Mouse (Mus musculus): ENCODE data around the gene Ppp6r2.
A peak's percentile ranks its signal among the peaks of the same experiment; 100 is the strongest.

Ppp6r2 gene

GRCm38 (mm10) chr15:89182328-89182741, 29.0 kb upstream of the Ppp6r2 start:
- peak; percentile 90 to 93 for DNase-seq

GRCm38 (mm10) chr15:89182842-89183241, 28.5 kb upstream of the Ppp6r2 start:
- peak; percentile 68 to 73 for DNase-seq

GRCm38 (mm10) chr15:89184141-89184936, 27.0 kb upstream of the Ppp6r2 start:
- peak; percentile 68 to 81 for DNase-seq

GRCm38 (mm10) chr15:89184937-89185227, 26.5 kb upstream of the Ppp6r2 start:
- peak in 1 of 2 experiments; percentile 79 for DNase-seq

GRCm38 (mm10) chr15:89195261-89195681, 16.1 kb upstream of the Ppp6r2 start:
- peak; percentile 60 to 61 for DNase-seq

- DNase-seq, result peak; percentile 95 to 97
Observed at GRCm38 (mm10) chr15:89195690-89196312, 15.6 kb upstream of the Ppp6r2 start.

GRCm38 (mm10) chr15:89196313-89196706, 15.0 kb upstream of the Ppp6r2 start, which contains the start of gene Dennd6b:
TSS of gene Dennd6b (minus strand) at chr15:89196496.
- peak; percentile 98 for DNase-seq

GRCm38 (mm10) chr15:89197056-89197455, 14.3 kb upstream of the Ppp6r2 start:
- peak; percentile 36 to 44 for DNase-seq

GRCm38 (mm10) chr15:89207457-89207856, 3.9 kb upstream of the Ppp6r2 start:
- DNase-seq, result no peak

- peak; percentile 95 to 98 for DNase-seq
Observed at GRCm38 (mm10) chr15:89209886-89210761, 1.2 kb upstream of the Ppp6r2 start.

- peak; percentile 57 to 58 for DNase-seq
Observed at GRCm38 (mm10) chr15:89211716-89212461, 536 bp downstream of the Ppp6r2 start.

- DNase-seq, result peak in 1 of 2 experiments; percentile 24
Observed at GRCm38 (mm10) chr15:89212495-89212894, 1.1 kb downstream of the Ppp6r2 start.

GRCm38 (mm10) chr15:89213517-89213916, 2.2 kb downstream of the Ppp6r2 start:
- no peak for DNase-seq

GRCm38 (mm10) chr15:89214953-89215352, 3.6 kb downstream of the Ppp6r2 start:
- peak in 1 of 2 experiments; percentile 22 for DNase-seq

GRCm38 (mm10) chr15:89215611-89216233, 4.4 kb downstream of the Ppp6r2 start:
- peak; percentile 45 to 48 for DNase-seq

- peak; percentile 73 to 77 for DNase-seq
Observed at GRCm38 (mm10) chr15:89233586-89233985, 22.2 kb downstream of the Ppp6r2 start.

GRCm38 (mm10) chr15:89234052-89234451, 22.7 kb downstream of the Ppp6r2 start:
- peak in 1 of 2 experiments; percentile 18 for DNase-seq

GRCm38 (mm10) chr15:89239751-89240392, 28.5 kb downstream of the Ppp6r2 start:
- DNase-seq, result no peak

GRCm38 (mm10) chr15:89241025-89241424, 29.7 kb downstream of the Ppp6r2 start:
- DNase-seq, result peak; percentile 20 to 26

- no peak for DNase-seq
Observed at GRCm38 (mm10) chr15:89249063-89249462, 37.7 kb downstream of the Ppp6r2 start.

GRCm38 (mm10) chr15:89255330-89255729, 44.0 kb downstream of the Ppp6r2 start:
- DNase-seq, result no peak
